Mouse (Mus musculus): ENCODE measurements around the gene Gas1. TPM values are rescaled to one million over a fixed set of nuclear protein-coding genes. Genes with fewer than 3 reads are reported as not detected.

Gas1 gene
- polyA plus RNA-seq, 1 experiment: 1.4 TPM

DNA sequence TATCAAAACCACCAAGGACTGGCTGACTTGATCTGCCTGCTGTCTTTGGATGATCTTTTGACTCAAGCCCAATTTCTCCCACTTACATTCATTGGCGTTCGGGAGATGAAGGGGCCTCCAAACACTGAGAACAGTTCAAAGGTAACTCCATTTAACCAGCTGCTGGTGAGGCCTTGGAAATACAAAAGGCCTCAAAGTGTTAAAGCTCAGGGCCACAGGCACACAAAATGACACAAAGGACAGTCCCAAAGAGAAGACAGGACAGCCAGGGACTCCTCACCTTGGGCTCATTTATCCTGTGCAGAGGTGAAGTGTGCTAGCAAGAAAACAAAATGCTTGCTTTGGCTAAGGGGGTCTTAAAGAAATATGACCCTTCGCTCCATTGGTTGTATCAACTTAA is 30.9 kb downstream of the Gas1 start:
- Histone ChIP-seq H3K27ac (ENCODE audit: control insufficient read depth, insufficient read depth, low read depth, low read length, poor library complexity) (no peak overlapping the region), H3K4me1 (ENCODE audit: control insufficient read depth, insufficient read depth, low read length) (no peaks in the 10 kb centered on the region), H3K4me3 (replicated peaks; ENCODE audit: control insufficient read depth, low read depth, low read length) (no peak overlapping the region)
- 75% methylated on average over 3 of the region's 3 CpGs for WGBS
- no peak for TF ChIP-seq CTCF (IDR thresholded peaks at IDR 0.05; ENCODE audit: control insufficient read depth, insufficient read depth, low read length)
- no peak for TF ChIP-seq POLR2A (IDR thresholded peaks at IDR 0.05; ENCODE audit: borderline replicate concordance, control insufficient read depth, low read depth, low read length)

DNA sequence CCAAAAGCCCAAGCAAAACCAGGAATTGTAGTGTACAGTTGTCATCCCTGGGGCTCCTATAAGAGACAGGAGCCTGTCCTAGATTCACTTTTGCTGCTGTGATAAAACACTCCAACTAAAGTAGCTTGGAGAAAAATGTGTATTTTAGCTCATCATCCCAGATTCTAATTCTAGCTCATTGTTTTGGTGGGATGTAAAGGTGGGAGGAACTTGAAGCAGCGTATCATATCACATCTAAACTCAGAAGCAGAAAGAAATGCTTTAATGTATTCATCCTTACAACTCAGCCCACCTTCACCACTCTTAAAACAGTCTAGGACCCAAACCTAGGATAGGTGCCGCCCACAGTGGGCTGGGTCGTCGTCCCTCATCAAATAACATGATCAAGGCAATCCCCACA is 40.2 kb downstream of the Gas1 start:
- no peaks in the 10 kb centered on the region for H3K4me1 ChIP-seq (ENCODE audit: control insufficient read depth, insufficient read depth, low read length)
- H3K4me3 ChIP-seq (replicated peaks; ENCODE audit: control insufficient read depth, low read depth, low read length): no peak overlapping the region
- no peak for TF ChIP-seq CTCF (IDR thresholded peaks at IDR 0.05; ENCODE audit: control insufficient read depth, insufficient read depth, low read length)
- no peak for TF ChIP-seq POLR2A (IDR thresholded peaks at IDR 0.05; ENCODE audit: borderline replicate concordance, control insufficient read depth, low read depth, low read length)
- 79% methylated on average over 4 of the region's 4 CpGs for whole genome bisulfite sequencing
- H3K27ac ChIP-seq (ENCODE audit: control insufficient read depth, insufficient read depth, low read depth, low read length, poor library complexity): no peak overlapping the region

DNA sequence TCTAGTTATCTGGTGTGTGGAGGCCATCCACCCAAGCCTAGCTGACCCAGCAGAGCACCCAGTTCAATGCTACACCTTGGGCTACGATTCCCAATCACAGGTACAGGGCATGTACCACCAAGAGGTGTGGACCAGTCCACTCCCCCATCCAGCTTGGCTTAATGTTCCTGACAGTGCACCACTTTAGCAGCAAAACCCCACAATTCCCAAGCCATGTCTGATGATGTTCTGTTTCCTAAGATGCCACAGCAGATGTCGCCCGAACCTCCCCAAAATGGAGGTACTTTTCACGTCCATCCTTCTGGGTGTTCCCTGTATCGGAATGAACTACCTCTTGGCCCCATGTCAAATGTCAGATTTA is 42.7 kb downstream of the Gas1 start:
- Histone ChIP-seq H3K27ac (ENCODE audit: control insufficient read depth, insufficient read depth, low read depth, low read length, poor library complexity) (no peak overlapping the region), H3K4me3 (replicated peaks; ENCODE audit: control insufficient read depth, low read depth, low read length) (no peak overlapping the region), H3K4me1 (ENCODE audit: control insufficient read depth, insufficient read depth, low read length) (no peaks in the 10 kb centered on the region)
- WGBS: 76% methylated on average over 5 of the region's 5 CpGs
- TF ChIP-seq CTCF (IDR thresholded peaks at IDR 0.05; ENCODE audit: control insufficient read depth, insufficient read depth, low read length) (no peak), POLR2A (IDR thresholded peaks at IDR 0.05; ENCODE audit: borderline replicate concordance, control insufficient read depth, low read depth, low read length) (no peak)

DNA sequence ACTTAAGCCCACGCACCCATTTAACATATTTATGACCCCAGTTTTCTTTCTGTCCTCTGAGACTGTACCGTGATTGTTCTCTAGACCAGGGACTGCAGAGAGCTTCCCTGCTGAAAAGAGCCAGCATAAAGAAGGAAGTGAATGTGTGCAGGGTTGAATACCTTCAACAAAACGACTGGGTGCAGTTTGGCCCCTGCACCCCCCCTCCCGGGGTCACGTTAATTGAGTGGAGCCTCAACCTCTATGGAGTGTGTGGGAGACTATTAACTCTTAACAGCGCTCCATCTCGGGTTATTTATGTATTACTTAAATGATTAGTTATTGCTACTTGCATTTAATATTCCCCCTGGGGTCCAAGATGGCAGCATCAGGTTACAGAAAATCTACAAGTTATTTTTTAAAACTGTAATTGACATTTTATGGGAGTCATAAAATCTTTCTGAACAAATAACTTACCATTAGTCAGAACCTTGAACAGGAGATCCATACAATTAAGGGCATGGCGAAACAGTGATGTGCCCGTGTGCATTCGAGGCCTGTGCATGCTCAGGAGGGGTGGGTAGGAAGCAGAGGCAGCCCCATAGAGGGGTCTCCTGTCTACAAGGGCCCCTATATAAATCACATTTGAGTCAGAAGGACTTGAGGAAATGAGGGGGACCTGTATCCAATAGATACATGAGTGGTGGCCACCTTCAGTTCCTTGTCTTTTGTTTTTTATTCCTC is 43.3 kb downstream of the Gas1 start:
- TF ChIP-seq CTCF (IDR thresholded peaks at IDR 0.05; ENCODE audit: control insufficient read depth, insufficient read depth, low read length): no peak
- TF ChIP-seq POLR2A (IDR thresholded peaks at IDR 0.05; ENCODE audit: borderline replicate concordance, control insufficient read depth, low read depth, low read length): no peak
- WGBS: 50% methylated on average over 10 of the region's 10 CpGs

DNA sequence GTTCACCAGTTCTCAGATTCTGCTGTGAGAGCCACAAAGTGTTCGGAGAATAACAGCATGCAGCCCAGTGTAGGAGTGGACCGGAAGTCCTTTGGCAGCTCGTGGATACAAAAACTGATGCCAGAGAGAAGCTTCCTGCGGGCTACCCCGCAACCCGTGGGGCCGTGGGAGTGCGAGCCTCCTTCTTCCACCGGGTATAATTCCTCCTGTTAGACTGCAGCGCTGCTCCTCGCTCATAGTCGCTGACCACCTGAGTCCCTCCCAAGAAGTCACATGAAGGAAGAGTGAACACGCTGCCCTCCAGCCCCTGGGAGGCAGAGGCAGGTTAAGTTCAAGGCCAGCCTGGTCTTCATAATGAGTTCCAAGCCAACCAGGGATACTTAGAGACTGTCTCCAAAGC is 45.4 kb downstream of the Gas1 start:
- H3K4me1 ChIP-seq (ENCODE audit: control insufficient read depth, insufficient read depth, low read length): no peaks in the 10 kb centered on the region
- TF ChIP-seq POLR2A (IDR thresholded peaks at IDR 0.05; ENCODE audit: borderline replicate concordance, control insufficient read depth, low read depth, low read length) (no peak), CTCF (IDR thresholded peaks at IDR 0.05; ENCODE audit: control insufficient read depth, insufficient read depth, low read length) (no peak)
- no peak overlapping the region for H3K27ac ChIP-seq (ENCODE audit: control insufficient read depth, insufficient read depth, low read depth, low read length, poor library complexity)
- H3K4me3 ChIP-seq (replicated peaks; ENCODE audit: control insufficient read depth, low read depth, low read length): no peak overlapping the region
- 55% methylated on average over 13 of the region's 13 CpGs for WGBS

More for the DNA sequence above, 43.3 kb downstream of the Gas1 start:
- Histone ChIP-seq H3K4me3 (replicated peaks; ENCODE audit: control insufficient read depth, low read depth, low read length) (no peak overlapping the region), H3K27ac (ENCODE audit: control insufficient read depth, insufficient read depth, low read depth, low read length, poor library complexity) (no peak overlapping the region), H3K4me1 (ENCODE audit: control insufficient read depth, insufficient read depth, low read length) (no peaks in the 10 kb centered on the region)

DNA sequence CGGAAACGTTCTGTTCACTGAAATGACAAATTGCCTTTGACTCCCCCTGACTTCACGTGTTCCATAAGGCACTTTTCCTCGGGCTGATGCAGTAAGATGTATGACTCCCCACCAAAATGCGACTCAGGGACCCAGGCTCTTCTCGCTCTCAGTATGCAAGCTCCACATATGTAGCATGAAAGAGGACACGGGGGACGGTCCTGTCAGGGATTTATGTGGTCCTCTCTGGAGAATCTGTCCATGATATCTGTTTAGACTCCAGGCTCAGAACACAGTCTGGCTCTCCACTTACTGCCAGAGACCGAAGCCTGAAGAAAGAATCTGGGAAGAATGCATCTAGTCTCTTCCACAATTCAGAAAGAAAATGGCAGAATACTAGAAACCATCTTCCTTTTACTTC is 47.6 kb downstream of the Gas1 start:
- H3K4me1 ChIP-seq (ENCODE audit: control insufficient read depth, insufficient read depth, low read length): no peaks in the 10 kb centered on the region
- 81% methylated on average over 9 of the region's 9 CpGs for WGBS
- H3K27ac ChIP-seq (ENCODE audit: control insufficient read depth, insufficient read depth, low read depth, low read length, poor library complexity): no peak overlapping the region
- H3K4me3 ChIP-seq (replicated peaks; ENCODE audit: control insufficient read depth, low read depth, low read length): no peak overlapping the region
- TF ChIP-seq CTCF (IDR thresholded peaks at IDR 0.05; ENCODE audit: control insufficient read depth, insufficient read depth, low read length): no peak
- TF ChIP-seq POLR2A (IDR thresholded peaks at IDR 0.05; ENCODE audit: borderline replicate concordance, control insufficient read depth, low read depth, low read length): no peak

DNA sequence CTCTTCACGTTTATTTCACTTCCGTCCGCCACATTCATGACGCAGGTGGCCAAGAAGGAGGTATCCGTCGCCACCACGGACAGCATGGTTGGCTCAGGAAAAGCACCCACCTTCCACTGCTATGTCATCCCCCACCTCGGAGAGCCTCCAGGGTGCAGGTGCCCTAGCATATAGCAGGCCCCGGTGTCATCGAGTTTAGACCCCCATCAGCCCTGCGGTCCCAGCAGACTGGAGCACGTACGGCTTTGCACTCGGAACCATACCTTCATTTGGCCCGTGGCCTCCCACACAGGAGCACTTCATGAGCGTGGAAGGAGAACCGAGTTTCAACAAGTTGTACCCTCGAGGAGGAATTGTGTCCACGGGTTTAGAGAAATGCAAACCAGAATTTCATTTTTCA is 50.8 kb downstream of the Gas1 start:
- no peaks in the 10 kb centered on the region for H3K4me1 ChIP-seq (ENCODE audit: control insufficient read depth, insufficient read depth, low read length)
- H3K4me3 ChIP-seq (replicated peaks; ENCODE audit: control insufficient read depth, low read depth, low read length): no peak overlapping the region
- TF ChIP-seq CTCF (IDR thresholded peaks at IDR 0.05; ENCODE audit: control insufficient read depth, insufficient read depth, low read length) (no peak), POLR2A (IDR thresholded peaks at IDR 0.05; ENCODE audit: borderline replicate concordance, control insufficient read depth, low read depth, low read length) (no peak)
- H3K27ac ChIP-seq (ENCODE audit: control insufficient read depth, insufficient read depth, low read depth, low read length, poor library complexity): no peak overlapping the region
- 63% methylated on average over 19 of the region's 19 CpGs for WGBS

DNA sequence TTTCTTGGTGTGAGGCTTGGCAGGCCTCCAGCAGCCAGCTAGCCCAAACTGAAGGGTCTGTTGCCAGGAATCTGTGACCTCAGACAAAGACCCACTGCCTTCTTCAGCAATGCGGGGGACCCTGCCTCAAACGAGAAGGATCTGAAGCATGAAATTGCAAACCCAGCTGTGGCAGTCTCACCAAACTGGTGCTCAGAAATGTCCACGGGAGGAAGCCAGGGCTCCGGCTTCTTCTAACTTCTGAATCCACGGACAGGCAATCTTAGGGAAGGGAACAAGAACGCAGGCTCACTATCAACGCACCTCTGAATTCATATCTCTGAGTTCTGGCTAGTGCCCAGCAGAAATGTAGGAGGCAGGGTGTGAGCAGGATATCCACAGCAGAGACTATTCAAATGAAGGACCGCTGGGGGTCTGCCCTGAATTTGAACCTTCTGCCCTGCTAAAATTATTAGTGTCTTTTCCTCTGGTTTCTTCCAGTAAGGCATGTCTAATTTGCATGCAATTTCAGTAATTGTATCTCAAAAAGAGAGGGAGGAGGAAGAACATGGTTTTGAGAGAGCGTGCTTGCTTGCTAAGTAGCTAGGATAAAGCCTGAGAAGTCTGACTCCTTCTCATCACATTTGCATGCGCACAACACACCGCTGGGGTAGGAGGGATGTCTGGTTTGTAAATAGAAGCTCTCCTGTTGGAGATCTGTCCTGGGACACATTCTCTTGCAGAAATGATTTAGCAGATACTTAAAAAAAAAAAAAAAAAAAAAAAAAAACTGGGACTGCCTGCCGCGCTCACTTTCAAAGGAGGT is 51.5 kb downstream of the Gas1 start:
- 59% methylated on average over 13 of the region's 13 CpGs for WGBS

More for the DNA sequence above, 51.5 kb downstream of the Gas1 start:
- TF ChIP-seq CTCF (IDR thresholded peaks at IDR 0.05; ENCODE audit: control insufficient read depth, insufficient read depth, low read length): no peak
- no peak for TF ChIP-seq POLR2A (IDR thresholded peaks at IDR 0.05; ENCODE audit: borderline replicate concordance, control insufficient read depth, low read depth, low read length)
- Histone ChIP-seq H3K27ac (ENCODE audit: control insufficient read depth, insufficient read depth, low read depth, low read length, poor library complexity) (no peak overlapping the region), H3K4me3 (replicated peaks; ENCODE audit: control insufficient read depth, low read depth, low read length) (no peak overlapping the region), H3K4me1 (ENCODE audit: control insufficient read depth, insufficient read depth, low read length) (no peaks in the 10 kb centered on the region)

All from bone marrow, adult 2 months (tissue).